Mouse (Mus musculus) heart, embryonic 14.5 days (tissue): ENCODE results near the gene Gm7951. TPM values are rescaled to one million over a fixed set of nuclear protein-coding genes. Genes with fewer than 3 reads are reported as not detected.
"Not testable (repeated sequence)": the region's sequence is repeated elsewhere in the genome, so short reads cannot be mapped to it uniquely, and the experiment has no call there.

Source experiments
- ATAC-seq: fragments of 200-750 bp; cut with Nextera tagmentation; 2 replicates; pipeline ENCODE4 v1.8.0; 2017; ENCODE audit warnings: low read depth, moderate TSS enrichment; ENCODE audit not compliant: insufficient number of reproducible peaks, insufficient read depth, low FRiP score
- H3K27ac ChIP-seq, 2 experiments: fragments of 200-500 bp in 1 of 2; fragments of 300-500 bp in 1 of 2; sonication (generic) in 1 of 2; replicated peaks in 1 of 2; 2 replicates each; pipeline ENCODE4 v1.5.1; 2012 to 2014; ENCODE audit warnings: low read depth in 2 of 2, low read length in 2 of 2, control low read depth in 1 of 2, mild to moderate bottlenecking in 1 of 2, mixed read lengths in 1 of 2; ENCODE audit not compliant: control insufficient read depth in 1 of 2, insufficient read depth in 1 of 2
- H3K27me3 ChIP-seq: fragments of 300-500 bp; sonication (generic); 2 replicates; pipeline ENCODE4 v1.6.1; 2014; ENCODE audit warnings: mild to moderate bottlenecking, low read length, control low read depth; ENCODE audit not compliant: control insufficient read depth, insufficient read depth
- H3K36me3 ChIP-seq: fragments of 300-500 bp; sonication (generic); 2 replicates; pipeline ENCODE4 v1.6.1; 2014; ENCODE audit warnings: mild to moderate bottlenecking, control low read depth, low read length, mixed read lengths; ENCODE audit not compliant: control insufficient read depth, insufficient read depth
- H3K4me1 ChIP-seq, 2 experiments: fragments of 200-500 bp in 1 of 2; fragments of 300-500 bp in 1 of 2; sonication (generic) in 1 of 2; 2 replicates each; pipeline ENCODE4 v1.6.1; 2012 to 2014; ENCODE audit warnings: low read length in 2 of 2, control low read depth in 1 of 2, mixed read lengths in 1 of 2; ENCODE audit not compliant: control insufficient read depth in 2 of 2, insufficient read depth in 2 of 2
- H3K4me2 ChIP-seq: fragments of 300-500 bp; sonication (generic); 2 replicates; pipeline ENCODE4 v1.6.1; 2014; ENCODE audit warnings: mild to moderate bottlenecking, low read length
- H3K4me3 ChIP-seq, 2 experiments: fragments of 200-500 bp in 1 of 2; fragments of 300-500 bp in 1 of 2; sonication (generic) in 1 of 2; 2 replicates each; pipeline ENCODE4 v1.5.1; 2012 to 2014; ENCODE audit warnings: low read length in 2 of 2, mild to moderate bottlenecking in 2 of 2, control low read depth in 1 of 2, low read depth in 1 of 2, moderate library complexity in 1 of 2; ENCODE audit not compliant: control insufficient read depth in 1 of 2, insufficient read depth in 1 of 2
- H3K9ac ChIP-seq: fragments of 300-500 bp; sonication (generic); 2 replicates; pipeline ENCODE4 v1.6.1; 2014; ENCODE audit warnings: mild to moderate bottlenecking, low read length
- H3K9me3 ChIP-seq: fragments of 300-500 bp; sonication (generic); 2 replicates; pipeline ENCODE4 v1.6.1; 2016; ENCODE audit warnings: low read length, control low read depth; ENCODE audit not compliant: control insufficient read depth
- WGBS: fragments of 180-500 bp; shearing (Covaris S2); extraction: QIAGEN DNeasy Blood & Tissue Kit; methylation state at CpG from one replicate; pipeline ENCODE4 v1.1.7; 2014; 5-methylcytosine and 5-hydroxymethylcytosine counted together
- polyA plus RNA-seq: library from polyadenylated mRNA; unstranded; fragments of >200 nt; fragmentation: Nextera tagmentation; extraction: Ambion mirVana; gene quantifications from 2 replicates; pipeline ENCODE4 v1.2.1, GENCODE M21; 2014

Gm7951 gene
- not detected in 2 replicates for polyA plus RNA-seq

DNA sequence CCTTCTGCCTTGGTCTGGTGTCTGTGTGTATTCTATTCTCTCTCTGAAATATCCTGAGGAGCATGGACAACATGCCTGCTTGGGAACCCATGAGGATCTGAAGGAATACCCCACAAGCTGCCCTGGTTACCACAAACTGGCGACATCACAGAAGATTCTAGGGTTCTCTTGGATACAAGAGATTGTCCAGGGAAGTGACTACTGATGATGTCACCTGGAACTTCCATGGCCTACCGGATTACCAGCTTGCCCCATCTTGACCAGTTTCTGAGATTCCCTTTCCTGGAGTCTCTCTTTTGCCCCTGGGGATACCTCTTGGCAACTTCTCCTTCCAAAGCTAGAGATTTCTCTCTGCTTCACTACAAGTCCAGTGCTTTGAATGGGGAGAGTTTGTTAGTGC lies at the start of gene Gm7951:
TSS of gene Gm7951 (minus strand) at position 101 of the 400 bp plus-strand sequence.
- WGBS = no CpG with 5 or more reads among the region's 2 CpGs
- H3K9me3 ChIP-seq, H3K9ac ChIP-seq, ATAC-seq, H3K4me1 ChIP-seq, H3K27ac ChIP-seq, H3K4me3 ChIP-seq, H3K27me3 ChIP-seq, H3K4me2 ChIP-seq, H3K36me3 ChIP-seq: not testable (repeated sequence)

GRCm38 (mm10) chr14:42162522-42162921 lies 45.4 kb upstream of the Gm7951 start, which contains the start of gene Gm17027:
Gm17027 (minus strand) TSS chr14:42162622.
- H3K4me1 ChIP-seq, H3K27ac ChIP-seq, H3K4me3 ChIP-seq, H3K9me3 ChIP-seq, H3K27me3 ChIP-seq, H3K4me2 ChIP-seq, H3K36me3 ChIP-seq, ATAC-seq, H3K9ac ChIP-seq: not testable (repeated sequence)
- 82% methylated on average over 1 of the region's 2 CpGs for WGBS

- H3K27me3 ChIP-seq, H3K9me3 ChIP-seq, H3K27ac ChIP-seq, H3K4me2 ChIP-seq, ATAC-seq, H3K9ac ChIP-seq, H3K4me3 ChIP-seq, H3K36me3 ChIP-seq, H3K4me1 ChIP-seq: not testable (repeated sequence)
- 76% methylated on average over 5 of the region's 8 CpGs for WGBS
These were observed 17.4 kb upstream of the Gm7951 start for GRCm38 (mm10) chr14:42134571-42134970.

GRCm38 (mm10) chr14:42133806-42134205 lies 16.6 kb upstream of the Gm7951 start:
- not testable (repeated sequence) for H3K27ac ChIP-seq, ATAC-seq, H3K27me3 ChIP-seq, H3K9ac ChIP-seq, H3K36me3 ChIP-seq, H3K4me3 ChIP-seq, H3K4me2 ChIP-seq, H3K9me3 ChIP-seq, H3K4me1 ChIP-seq
- WGBS = 64% methylated on average over 6 of the region's 14 CpGs

Other genes with a start within 250 kb of the Gm7951 start
- not detected in 2 replicates for gene Gm7980, start 210.1 kb downstream of the Gm7951 start, polyA plus RNA-seq
- gene 1700049E17Rik1, start 192.4 kb downstream of the Gm7951 start, polyA plus RNA-seq = not detected in 2 replicates
- not detected in 2 replicates for gene 1700024B05Rik, start 173.4 kb downstream of the Gm7951 start, polyA plus RNA-seq
- not detected in 2 replicates for gene Gm6401, start 149.4 kb downstream of the Gm7951 start, polyA plus RNA-seq
- not detected in 2 replicates for gene Gm3543, start 134.0 kb downstream of the Gm7951 start, polyA plus RNA-seq
- not detected in 2 replicates for gene Gm17027, start 45.3 kb upstream of the Gm7951 start, polyA plus RNA-seq
- gene Gm3573, start 73.4 kb upstream of the Gm7951 start, polyA plus RNA-seq = not detected in 2 replicates
- gene Gm17026, start 142.7 kb upstream of the Gm7951 start, polyA plus RNA-seq = not detected in 2 replicates
- not detected in 2 replicates for gene Gm9611, start 180.0 kb upstream of the Gm7951 start, polyA plus RNA-seq
- gene Gm7995, start 192.8 kb upstream of the Gm7951 start, polyA plus RNA-seq = not detected in 2 replicates